Mouse (Mus musculus): ENCODE measurements around the gene Wdr60.

Wdr60 gene

GRCm38 (mm10) chr12:116262555-116263341, at the start of gene Wdr60:
Gene Wdr60, minus strand, starts transcription at chr12:116263022.
- 2% methylated on average over 47 of the region's 47 CpGs for WGBS

- WGBS, result 86% methylated on average over 2 of the region's 2 CpGs
These were observed 45.8 kb upstream of the Wdr60 start for GRCm38 (mm10) chr12:116308612-116309011.

GRCm38 (mm10) chr12:116307870-116308269, 45.0 kb upstream of the Wdr60 start:
- 86% methylated on average over 3 of the region's 3 CpGs for WGBS

DNA sequence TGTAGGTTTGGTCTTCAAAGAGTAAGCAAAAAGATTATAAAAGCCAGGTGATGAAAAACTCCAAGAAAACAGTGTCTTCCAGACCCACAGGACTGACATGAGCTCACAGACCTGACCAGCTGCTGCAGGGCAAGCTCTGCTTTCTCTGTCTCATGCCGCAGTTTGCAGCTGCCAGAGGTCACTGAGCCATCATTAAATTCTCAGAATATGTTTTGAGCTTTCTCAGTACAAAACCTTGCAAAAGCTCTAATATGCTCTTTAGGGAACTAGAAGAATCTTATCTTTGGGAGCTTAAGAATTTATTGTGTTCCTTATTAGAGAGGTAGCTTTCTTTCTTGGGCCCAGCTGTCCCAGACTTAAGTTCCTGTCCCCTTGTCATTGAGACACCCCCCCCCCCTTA, 43.2 kb upstream of the Wdr60 start:
- 63% methylated on average over 1 of the region's 1 CpGs for WGBS

- WGBS, result 87% methylated on average over 2 of the region's 2 CpGs
These were observed 37.1 kb upstream of the Wdr60 start for GRCm38 (mm10) chr12:116299906-116300305.

DNA sequence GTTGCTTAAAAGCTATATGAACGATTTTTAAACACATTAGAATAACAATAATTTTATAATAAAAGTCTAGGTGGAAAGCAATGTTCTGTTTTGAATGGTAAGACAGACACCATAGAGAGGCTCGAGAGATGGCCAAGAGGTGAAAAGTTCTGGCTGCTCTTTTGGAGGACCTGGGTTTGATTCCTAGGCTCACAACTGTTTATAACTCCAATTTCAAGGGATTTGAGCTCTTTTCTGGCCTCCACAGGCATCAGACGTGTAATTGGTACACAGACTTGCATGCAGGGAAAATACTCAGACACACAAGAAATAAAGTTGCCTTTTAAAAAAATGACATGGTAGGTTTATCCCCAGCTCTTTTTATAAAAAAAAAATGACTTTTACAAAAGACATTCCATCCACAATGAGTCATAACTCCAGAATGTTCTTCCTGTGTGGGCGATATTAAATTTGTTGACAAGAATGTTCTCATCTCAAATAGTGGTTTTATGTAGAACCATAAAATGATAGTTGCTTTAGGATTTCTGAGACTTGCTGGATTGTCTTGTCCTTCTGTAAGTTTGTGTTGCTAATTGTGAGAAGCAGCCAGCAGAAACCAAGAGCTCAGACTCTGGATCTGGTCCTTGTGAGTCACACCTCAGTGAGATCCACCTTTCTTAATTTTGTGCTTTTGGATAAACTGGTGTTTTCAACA, 30.9 kb upstream of the Wdr60 start:
- WGBS, result 52% methylated on average over 4 of the region's 4 CpGs

GRCm38 (mm10) chr12:116293185-116293584, 30.4 kb upstream of the Wdr60 start:
- 54% methylated on average over 2 of the region's 2 CpGs for WGBS

- WGBS, result 60% methylated on average over 2 of the region's 2 CpGs
These were observed 20.7 kb upstream of the Wdr60 start for GRCm38 (mm10) chr12:116283511-116283910.

GRCm38 (mm10) chr12:116282856-116283255, 20.0 kb upstream of the Wdr60 start:
- 65% methylated on average over 2 of the region's 2 CpGs for whole genome bisulfite sequencing

GRCm38 (mm10) chr12:116281427-116282281, 18.8 kb upstream of the Wdr60 start:
- WGBS, result 1% methylated on average over 55 of the region's 55 CpGs

GRCm38 (mm10) chr12:116280653-116281364, 18.0 kb upstream of the Wdr60 start, which contains the start of gene Esyt2:
Gene Esyt2, plus strand, starts transcription at chr12:116281196.
- under 1% methylated on average over 68 of the region's 68 CpGs for WGBS

- 3% methylated on average over 7 of the region's 7 CpGs for WGBS
These were observed 17.4 kb upstream of the Wdr60 start for GRCm38 (mm10) chr12:116280149-116280652.

DNA sequence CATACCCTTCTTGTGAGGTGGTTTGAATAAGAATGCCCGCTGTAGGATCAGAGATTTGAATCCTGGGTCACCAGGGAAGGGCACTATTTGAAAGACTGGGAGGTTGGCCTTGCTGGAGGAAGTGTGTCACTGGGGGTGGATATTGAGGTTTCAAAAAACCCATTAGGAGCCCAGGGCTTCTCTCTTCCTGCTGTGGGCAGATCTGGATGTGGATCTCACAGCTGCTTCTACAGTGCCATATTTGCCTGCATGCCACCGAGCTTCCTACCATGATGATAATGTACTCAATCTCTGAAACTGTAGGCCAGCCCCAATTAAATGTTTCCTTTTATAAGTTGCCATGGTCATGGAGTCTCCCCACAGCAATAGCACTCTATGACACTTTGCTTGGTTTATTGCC, 16.4 kb upstream of the Wdr60 start:
- WGBS, result 91% methylated on average over 2 of the region's 2 CpGs

GRCm38 (mm10) chr12:116278541-116278940, 15.7 kb upstream of the Wdr60 start:
- WGBS, result 61% methylated on average over 1 of the region's 1 CpGs

DNA sequence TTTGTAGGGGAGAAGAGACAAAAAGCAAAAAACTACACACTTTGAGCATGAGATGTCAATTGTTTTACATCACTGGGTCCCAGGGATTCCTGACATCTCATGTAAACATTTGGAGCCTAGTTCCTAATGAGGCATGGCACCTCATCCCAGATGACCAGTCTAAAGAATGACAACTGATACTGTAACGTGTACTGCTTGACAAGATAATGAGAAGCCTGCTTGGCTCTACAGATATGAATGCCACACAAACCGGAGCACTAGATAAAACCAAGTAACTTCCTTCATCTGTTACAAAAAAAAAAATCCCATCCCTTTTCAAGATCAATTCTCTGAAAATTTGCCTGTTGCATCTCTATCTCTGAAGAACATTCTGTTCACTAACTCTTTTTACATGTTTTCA, 14.1 kb upstream of the Wdr60 start:
- 83% methylated on average over 2 of the region's 2 CpGs for WGBS

DNA sequence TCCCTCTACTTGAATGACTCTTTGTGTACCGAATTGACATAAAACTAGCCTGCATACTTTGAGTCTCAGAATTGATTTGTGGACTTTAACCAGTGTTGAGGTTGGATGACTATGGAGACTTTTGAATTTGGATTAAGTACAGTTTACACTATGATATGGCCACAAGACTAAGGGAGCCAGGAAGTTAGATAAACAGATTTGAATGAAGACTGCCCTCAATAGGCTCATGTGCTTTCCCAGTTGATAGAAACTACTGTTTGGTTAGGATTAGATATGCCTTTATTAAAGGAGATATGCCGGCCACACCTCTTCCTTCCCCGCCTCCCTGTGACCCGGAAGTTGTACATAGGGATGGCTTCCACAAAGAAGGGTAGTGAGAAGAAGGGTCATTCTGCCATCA, 12.8 kb upstream of the Wdr60 start:
- WGBS, result 88% methylated on average over 4 of the region's 4 CpGs

GRCm38 (mm10) chr12:116275086-116275485, 12.3 kb upstream of the Wdr60 start, which contains the start of gene Gm11027:
Gene Gm11027, plus strand, starts transcription at chr12:116275386.
- WGBS, result 80% methylated on average over 2 of the region's 2 CpGs

GRCm38 (mm10) chr12:116273733-116274132, 10.9 kb upstream of the Wdr60 start:
- WGBS, result 48% methylated on average over 1 of the region's 1 CpGs

GRCm38 (mm10) chr12:116271071-116271470, 8.2 kb upstream of the Wdr60 start:
- 96% methylated on average over 2 of the region's 2 CpGs for WGBS

DNA sequence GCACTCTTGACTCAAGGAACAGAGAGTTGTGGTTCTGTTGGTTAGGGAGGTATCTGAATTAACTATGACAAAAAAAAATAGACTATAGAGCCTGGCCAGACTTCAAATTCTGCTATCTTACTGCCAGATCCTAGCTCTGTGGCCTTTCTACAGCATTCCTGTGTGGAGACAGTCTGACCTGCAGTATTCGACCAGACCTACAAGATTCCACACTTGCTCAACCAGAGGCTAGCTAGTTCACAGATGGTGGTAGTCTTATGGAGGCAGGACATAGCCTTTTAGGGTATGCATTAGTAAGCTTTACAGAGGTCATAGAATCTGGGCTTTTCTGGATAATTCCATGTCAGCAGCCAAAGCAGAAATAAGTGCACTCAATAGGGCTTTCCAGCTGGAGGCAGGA, 7.7 kb upstream of the Wdr60 start:
- WGBS, result 84% methylated on average over 1 of the region's 1 CpGs

DNA sequence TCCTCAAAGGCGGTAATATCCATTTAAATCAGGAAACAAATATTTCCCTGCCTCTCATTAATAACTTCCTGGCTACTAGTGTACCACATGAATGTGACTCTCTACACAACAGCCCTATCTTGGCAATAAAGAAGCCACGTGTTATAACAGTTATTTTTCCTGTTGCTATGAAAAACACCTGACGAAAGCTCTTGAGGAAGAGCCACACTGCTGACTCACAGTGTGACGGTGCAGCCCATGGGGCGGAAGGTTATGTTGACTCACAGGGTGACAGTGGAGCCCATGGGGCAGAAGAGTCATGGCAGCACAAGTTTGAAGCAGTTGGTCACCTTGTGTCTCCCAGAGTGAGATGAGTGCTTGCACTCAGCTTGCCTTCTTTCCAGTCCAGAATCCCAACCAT, 6.6 kb upstream of the Wdr60 start:
- WGBS, result 77% methylated on average over 5 of the region's 5 CpGs

Data from cerebral cortex, adult 2 months (tissue).